Mouse (Mus musculus): ENCODE data around the gene Pin4.
"Not testable (repeated sequence)": the region's sequence is repeated elsewhere in the genome, so short reads cannot be mapped to it uniquely, and the experiment has no call there.

The Pin4 gene

DNA sequence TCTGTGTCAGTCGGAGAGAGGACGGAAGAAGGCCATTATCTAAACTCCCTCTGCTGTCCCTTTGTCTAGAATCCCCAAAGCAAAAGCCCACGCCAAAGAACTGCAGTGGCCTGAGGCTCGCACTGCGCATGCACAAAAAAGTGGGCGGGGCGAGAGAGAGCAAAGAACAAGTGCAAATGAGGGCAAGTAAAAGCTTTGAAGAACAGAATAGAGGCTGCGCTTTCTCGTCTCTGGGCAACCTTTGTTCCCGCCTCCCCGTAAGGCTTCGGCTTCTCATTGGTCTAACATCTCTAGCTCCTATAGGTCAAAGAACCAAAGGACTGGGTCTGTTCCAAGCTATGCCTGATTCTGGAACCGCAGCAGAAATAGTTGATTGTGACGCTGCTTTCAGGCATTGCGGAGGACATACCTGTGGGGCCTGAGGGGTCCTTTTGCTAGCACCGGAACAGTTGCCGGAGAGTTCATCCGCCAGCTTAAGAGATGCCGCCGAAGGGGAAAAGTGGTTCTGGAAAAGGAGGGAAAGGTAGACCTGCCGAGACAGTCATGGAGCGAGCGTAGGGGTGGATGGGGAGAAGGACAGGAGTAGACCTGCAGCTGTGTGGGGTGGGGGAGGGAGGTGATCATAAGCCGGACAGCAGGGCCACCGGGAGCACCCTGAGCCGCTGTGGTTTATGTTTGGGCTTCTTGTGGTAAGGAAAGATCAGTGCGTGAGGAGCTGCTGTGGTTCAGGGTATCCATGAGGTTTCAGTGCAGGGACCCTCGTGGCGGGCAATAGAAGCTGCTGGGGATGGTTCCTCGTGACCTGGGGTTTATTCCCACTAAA, at the start of gene Pin4:
TSS of gene Pin4 (plus strand) at position 406 of the 823 bp plus-strand sequence.
- DNase-seq (ENCODE audit: inconsistent age in 2 of 2, low spot score in 1 of 2), result peak; percentile 93 to 96

- DNase-seq (ENCODE audit: inconsistent age in 2 of 2, low spot score in 1 of 2), result peak; percentile 80 to 88
Measured at GRCm38 (mm10) chrX:102070591-102071471, 48.4 kb upstream of the Pin4 start, which contains the start of gene Rtl5. TSS of gene Rtl5 (minus strand) at chrX:102071304.

DNA sequence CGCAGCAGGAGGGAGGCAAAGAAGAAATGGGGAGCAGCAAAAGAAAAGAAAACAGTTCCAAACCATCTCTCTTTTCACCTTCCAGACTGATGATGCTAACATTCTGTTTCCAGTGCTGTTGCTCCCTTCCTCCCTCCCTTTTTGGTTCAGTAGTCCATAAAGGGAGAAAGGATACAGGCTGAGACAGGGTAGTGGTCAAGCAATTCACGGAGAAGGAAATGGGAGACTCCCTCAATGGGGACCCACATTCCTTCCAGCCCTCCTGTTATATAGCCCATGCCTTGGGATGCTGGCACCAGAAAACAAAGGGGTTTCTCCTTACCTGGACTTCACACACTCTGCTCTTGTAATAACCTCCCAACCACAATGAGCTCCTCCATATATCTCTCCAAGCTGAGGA, 47.7 kb upstream of the Pin4 start:
- no peak for DNase-seq (ENCODE audit: inconsistent age in 2 of 2, low spot score in 1 of 2)

- no peak for DNase-seq (ENCODE audit: inconsistent age in 2 of 2, low spot score in 1 of 2)
Measured at GRCm38 (mm10) chrX:102073605-102074325, 45.5 kb upstream of the Pin4 start.

- no peak for DNase-seq (ENCODE audit: inconsistent age in 2 of 2, low spot score in 1 of 2)
Measured at GRCm38 (mm10) chrX:102074435-102074834, 44.8 kb upstream of the Pin4 start.

- no peak for DNase-seq (ENCODE audit: inconsistent age in 2 of 2, low spot score in 1 of 2)
Measured at GRCm38 (mm10) chrX:102075158-102075557, 44.1 kb upstream of the Pin4 start.

DNA sequence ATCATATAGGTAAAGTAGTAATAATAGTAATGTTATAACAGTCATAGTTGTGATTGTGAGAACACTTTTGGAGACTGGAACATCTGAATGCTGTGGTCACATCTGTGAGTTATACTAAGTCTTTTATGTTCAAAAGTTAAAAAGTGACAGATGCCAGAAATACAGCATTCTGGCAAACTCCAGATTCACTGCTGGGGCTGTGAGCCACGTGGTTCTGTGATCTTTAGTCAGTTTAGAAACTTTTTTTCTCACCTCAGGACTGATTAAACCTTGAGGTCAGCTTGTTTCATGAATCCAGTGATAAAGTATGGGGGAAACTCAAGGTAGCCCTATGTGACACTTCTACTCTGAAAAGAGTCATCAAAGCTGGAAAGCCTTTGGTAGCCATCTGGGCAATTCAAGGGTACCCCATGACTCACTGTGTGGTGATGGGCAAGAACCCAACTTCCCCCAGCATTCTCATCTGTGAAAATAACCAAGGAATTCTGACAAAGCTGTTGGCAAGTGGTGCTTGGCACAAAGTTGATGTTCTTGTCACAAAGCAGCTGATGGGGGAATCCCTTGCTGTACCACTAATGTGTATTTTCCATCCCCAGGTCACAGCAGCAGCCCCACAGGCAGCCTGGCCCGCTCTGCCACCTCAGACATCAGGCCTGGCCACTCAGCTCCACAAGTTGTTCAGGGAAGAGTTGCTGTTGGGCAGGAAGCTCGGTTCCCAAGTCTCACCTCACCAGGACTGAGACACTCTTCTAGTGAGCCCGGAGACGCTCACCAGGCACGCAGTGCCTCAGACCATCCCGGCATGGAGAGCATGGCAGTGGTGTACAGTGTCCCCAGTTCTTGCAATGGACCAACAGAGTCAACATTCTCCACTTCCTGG, 42.1 kb upstream of the Pin4 start:
- DNase-seq (ENCODE audit: inconsistent age in 2 of 2, low spot score in 1 of 2), result peak in 1 of 2 experiments; percentile 55

GRCm38 (mm10) chrX:102081076-102081475, 38.2 kb upstream of the Pin4 start:
- DNase-seq (ENCODE audit: inconsistent age in 2 of 2, low spot score in 1 of 2), result no peak

- DNase-seq (ENCODE audit: inconsistent age in 2 of 2, low spot score in 1 of 2), result no peak
Measured at GRCm38 (mm10) chrX:102081573-102082279, 37.5 kb upstream of the Pin4 start.

- DNase-seq (ENCODE audit: inconsistent age in 2 of 2, low spot score in 1 of 2), result no peak
Measured at GRCm38 (mm10) chrX:102082340-102082739, 36.9 kb upstream of the Pin4 start.

- DNase-seq (ENCODE audit: inconsistent age in 2 of 2, low spot score in 1 of 2), result no peak
Measured at GRCm38 (mm10) chrX:102085798-102086443, 33.3 kb upstream of the Pin4 start.

DNA sequence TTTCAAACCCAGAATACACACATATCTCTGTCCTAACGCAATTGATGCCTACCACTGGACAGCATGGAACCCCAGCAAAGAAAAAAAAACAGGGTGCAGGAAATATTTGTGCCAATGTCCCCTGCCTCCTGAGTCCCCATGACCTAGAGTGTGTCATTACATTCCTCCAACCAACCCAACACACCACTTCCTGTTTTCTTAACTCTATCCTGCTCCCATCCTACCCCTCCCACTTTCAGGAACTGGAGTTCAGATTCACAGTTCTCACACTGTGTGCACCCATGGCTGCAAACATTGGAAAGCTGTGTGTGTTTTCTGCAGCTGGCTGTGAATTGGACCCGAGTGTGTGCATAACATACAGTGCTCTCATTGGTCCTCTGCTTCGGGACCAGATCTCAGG, 28.6 kb upstream of the Pin4 start:
- DNase-seq (ENCODE audit: inconsistent age in 2 of 2, low spot score in 1 of 2), result no peak

DNA sequence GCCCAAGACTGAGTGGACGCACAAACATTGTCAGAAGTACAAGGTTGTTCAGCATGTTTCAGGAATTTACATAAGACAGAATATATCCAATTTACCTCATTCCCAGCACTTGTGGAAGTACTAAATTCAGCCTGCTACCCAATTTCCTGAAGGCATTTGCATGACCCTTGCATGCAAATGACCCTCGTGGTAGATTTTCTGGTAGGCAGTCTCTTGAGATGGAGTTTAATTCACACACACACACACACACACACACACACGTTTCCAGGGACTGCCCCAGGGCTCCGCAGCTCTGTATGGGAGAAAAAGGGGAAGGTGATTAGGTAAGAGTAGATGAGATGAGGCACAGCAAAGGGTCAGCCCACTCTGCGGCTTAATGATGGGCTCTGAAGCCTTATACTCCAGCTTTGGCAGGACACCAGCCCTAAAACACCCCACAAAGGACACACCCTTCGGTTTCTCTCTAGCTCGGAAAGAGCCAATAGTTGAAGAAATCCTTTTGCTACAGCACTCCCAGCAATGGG, 24.8 kb upstream of the Pin4 start:
- no peak for DNase-seq (ENCODE audit: inconsistent age in 2 of 2, low spot score in 1 of 2)

- no peak for DNase-seq (ENCODE audit: inconsistent age in 2 of 2, low spot score in 1 of 2)
Measured at GRCm38 (mm10) chrX:102101886-102102285, 17.4 kb upstream of the Pin4 start.

- DNase-seq (ENCODE audit: inconsistent age in 2 of 2, low spot score in 1 of 2), result not testable (repeated sequence)
Measured at GRCm38 (mm10) chrX:102103830-102104229, 15.4 kb upstream of the Pin4 start.

GRCm38 (mm10) chrX:102109349-102109748, 9.9 kb upstream of the Pin4 start:
- not testable (repeated sequence) for DNase-seq (ENCODE audit: inconsistent age in 2 of 2, low spot score in 1 of 2)

DNA sequence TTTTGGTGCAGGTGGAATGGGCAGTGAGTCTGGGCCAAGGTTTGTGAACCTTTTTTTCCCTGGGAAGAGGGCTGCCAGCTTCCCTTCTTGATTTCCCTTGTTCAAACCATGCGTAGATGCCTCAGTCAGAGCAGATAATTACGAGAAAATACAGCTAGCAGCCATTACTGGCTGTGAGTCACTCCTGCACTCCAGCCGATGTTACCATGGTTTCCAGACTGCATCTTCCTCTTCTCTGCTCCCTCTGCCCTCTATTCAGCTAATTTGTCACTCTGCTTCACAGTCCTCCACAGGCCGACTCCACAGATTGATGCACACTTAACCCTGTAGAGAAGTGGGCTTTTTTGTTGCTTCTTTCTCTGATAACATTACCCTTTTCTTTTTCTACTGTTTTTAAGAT, 3.6 kb upstream of the Pin4 start:
- DNase-seq (ENCODE audit: inconsistent age in 2 of 2, low spot score in 1 of 2), result peak in 1 of 2 experiments; percentile 41

- DNase-seq (ENCODE audit: inconsistent age in 2 of 2, low spot score in 1 of 2), result peak in 1 of 2 experiments; percentile 49
Measured at GRCm38 (mm10) chrX:102121321-102121720, 2.1 kb downstream of the Pin4 start.

DNA sequence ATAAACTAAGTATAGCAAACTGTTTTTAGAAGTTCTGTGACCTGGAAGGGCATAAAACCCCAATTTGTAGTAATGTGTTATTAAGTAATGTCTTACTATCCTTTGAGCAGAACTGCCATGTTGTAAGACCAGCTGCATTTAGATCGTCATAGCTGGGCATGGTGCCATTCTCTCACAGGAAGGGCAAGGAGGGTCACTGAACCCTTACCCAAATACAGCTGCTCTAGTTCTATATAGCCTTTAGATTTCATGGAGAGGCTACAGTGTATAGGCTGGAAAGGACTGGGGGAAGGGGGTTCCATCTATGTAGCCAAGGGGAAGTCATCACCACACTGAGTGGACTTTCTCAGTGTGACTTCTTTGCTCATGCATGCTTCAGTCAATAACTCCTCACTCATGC, 21.9 kb downstream of the Pin4 start:
- DNase-seq (ENCODE audit: inconsistent age in 2 of 2, low spot score in 1 of 2), result no peak
